Mouse (Mus musculus): ENCODE results near the gene Kif1b.

DNA sequence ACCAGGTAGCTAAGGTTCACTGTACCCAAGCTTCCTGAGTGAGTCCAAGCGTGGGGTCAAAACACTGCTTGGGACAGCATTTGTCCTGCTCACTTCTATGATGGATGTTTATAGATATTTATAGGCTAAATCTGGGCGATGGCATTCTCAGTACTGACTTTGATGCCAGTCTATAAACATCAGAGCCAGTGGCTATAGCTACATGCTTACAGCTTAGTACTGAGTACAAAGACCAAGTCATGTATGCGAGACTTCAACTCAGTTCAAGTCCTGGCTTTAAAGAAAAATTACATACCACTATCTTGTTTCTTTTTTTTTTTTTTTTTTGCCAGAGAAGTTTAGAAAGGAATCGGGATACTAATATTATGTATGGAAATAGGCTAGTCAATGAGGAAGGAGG is 52.7 kb downstream of the Kif1b start:
- TF ChIP-seq CTCF (IDR thresholded peaks at IDR 0.05; ENCODE audit: borderline replicate concordance, insufficient read depth, low read depth, low read length) (no peak), POLR2A (IDR thresholded peaks at IDR 0.05; ENCODE audit: borderline replicate concordance, insufficient read depth, low read length) (no peak)

Measured in cerebellum, adult 2 months (tissue).